Mouse (Mus musculus): ENCODE results near the gene Sestd1.

DNA sequence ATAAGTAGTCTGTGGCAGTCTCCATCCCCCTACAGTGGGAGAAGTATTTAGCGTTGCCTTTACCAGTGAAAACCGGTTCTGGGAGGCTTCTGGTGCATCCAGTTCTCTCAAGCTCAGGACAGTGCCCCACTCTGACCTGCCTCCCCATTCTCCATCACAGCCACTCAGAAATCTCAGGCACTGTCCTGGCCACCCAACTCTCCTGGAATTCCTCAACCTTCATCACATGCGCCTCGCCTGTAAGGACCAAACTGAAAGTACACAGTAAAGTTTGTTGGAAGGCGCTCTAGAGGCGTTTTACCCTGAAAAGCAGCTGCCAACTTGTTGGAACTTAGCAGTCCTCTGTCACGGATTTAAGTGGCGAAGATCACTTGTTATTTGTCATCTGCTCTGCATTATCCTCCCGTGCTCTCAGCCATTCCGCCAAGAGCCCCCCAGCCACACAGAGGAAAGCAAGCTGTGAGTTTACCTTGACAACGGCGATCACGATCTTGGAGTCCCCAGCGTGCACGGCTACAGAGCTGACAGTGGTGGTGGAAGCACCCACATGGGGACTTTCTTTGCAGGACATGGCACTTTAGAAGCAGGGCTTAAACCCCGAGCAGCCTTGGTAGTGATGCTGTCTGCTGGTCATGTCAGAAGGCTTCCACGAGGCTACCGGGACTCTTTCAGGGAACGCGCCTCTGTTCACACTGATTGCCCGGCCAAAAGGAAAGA lies 110.3 kb downstream of the Sestd1 start:
- no peak for TF ChIP-seq TCF12 (IDR thresholded peaks at IDR 0.05; ENCODE audit: low read depth, low read length)
- TF ChIP-seq POLR2A (IDR thresholded peaks at IDR 0.05; ENCODE audit: control insufficient read depth in 1 of 2, insufficient read depth in 1 of 2, low read depth in 1 of 2, low read length in 2 of 2, poor library complexity in 1 of 2): no peak
- no peak for TF ChIP-seq CTCF (IDR thresholded peaks at IDR 0.05 in 2 of 3, conservative IDR thresholded peaks at IDR 0.05 in 1 of 3; ENCODE audit: control insufficient read depth in 1 of 3, insufficient read depth in 1 of 3, low read depth in 2 of 3, low read length in 3 of 3, poor library complexity in 1 of 3, severe bottlenecking in 1 of 3)
- no peak for TF ChIP-seq TAL1 (IDR thresholded peaks at IDR 0.05; ENCODE audit: low read length)
- no peak for TF ChIP-seq USF2 (IDR thresholded peaks at IDR 0.05; ENCODE audit: borderline replicate concordance in 1 of 2, insufficient read depth in 1 of 2, low read depth in 1 of 2, low read length in 2 of 2)
- no peak for TF ChIP-seq GATA1 (IDR thresholded peaks at IDR 0.05; ENCODE audit: low read depth, low read length)
